Mouse (Mus musculus) limb, embryonic 11.5 days (tissue): ENCODE results near the gene Nup205. TPM values are rescaled to one million over a fixed set of nuclear protein-coding genes. Genes with fewer than 3 reads are reported as not detected.

Source experiments
- ATAC-seq: fragments of 200-750 bp; cut with Nextera tagmentation; 2 replicates; pipeline ENCODE4 v1.8.0; 2017; ENCODE audit warnings: low read depth; ENCODE audit not compliant: insufficient number of reproducible peaks, low FRiP score, low TSS enrichment
- DNase-seq: peaks from one replicate; pipeline ENCODE4 v3.0.0-alpha.2; 2015; ENCODE audit warnings: low spot score
- H3K27ac ChIP-seq: fragments of 300-500 bp; sonication (generic); replicated peaks from 2 replicates; pipeline ENCODE4 v1.5.1; 2014; ENCODE audit warnings: low read depth, mild to moderate bottlenecking, low read length
- H3K27me3 ChIP-seq: fragments of 300-500 bp; sonication (generic); 2 replicates; pipeline ENCODE4 v1.6.1; 2014; ENCODE audit warnings: mild to moderate bottlenecking, low read length, mixed read lengths; ENCODE audit not compliant: control insufficient read depth, insufficient read depth
- H3K36me3 ChIP-seq: fragments of 300-500 bp; sonication (generic); 2 replicates; pipeline ENCODE4 v1.6.1; 2014; ENCODE audit warnings: mild to moderate bottlenecking, low read length, moderate library complexity, mixed read lengths; ENCODE audit not compliant: control insufficient read depth, insufficient read depth
- H3K4me1 ChIP-seq: fragments of 300-500 bp; sonication (generic); 2 replicates; pipeline ENCODE4 v1.6.1; 2014; ENCODE audit warnings: low read length, mixed read lengths; ENCODE audit not compliant: control insufficient read depth, insufficient read depth
- H3K4me2 ChIP-seq: fragments of 300-500 bp; sonication (generic); 2 replicates; pipeline ENCODE4 v1.6.1; 2014; ENCODE audit warnings: low read depth, mild to moderate bottlenecking, moderate library complexity; ENCODE audit not compliant: severe bottlenecking
- H3K4me3 ChIP-seq: fragments of 300-500 bp; sonication (generic); 2 replicates; pipeline ENCODE4 v1.5.1; 2014; ENCODE audit warnings: low read depth, low read length
- H3K9ac ChIP-seq: fragments of 300-500 bp; sonication (generic); 2 replicates; pipeline ENCODE4 v1.6.1; 2014; ENCODE audit warnings: mild to moderate bottlenecking, low read length
- H3K9me3 ChIP-seq: fragments of 300-500 bp; sonication (generic); 2 replicates; pipeline ENCODE4 v1.6.1; 2016; ENCODE audit warnings: low read length; ENCODE audit not compliant: control insufficient read depth
- WGBS: fragments of 180-500 bp; shearing (Covaris S2); extraction: QIAGEN DNeasy Blood & Tissue Kit; methylation state at CpG from one replicate; pipeline ENCODE4 v1.1.7; 2014; 5-methylcytosine and 5-hydroxymethylcytosine counted together
- polyA plus RNA-seq: library from polyadenylated mRNA; unstranded; fragments of >200 nt; fragmentation: Nextera tagmentation; extraction: Ambion mirVana; gene quantifications from 2 replicates; pipeline ENCODE4 v1.2.1, GENCODE M21; 2014

Nup205 gene
- polyA plus RNA-seq, 1 experiment from 2014 or later = 54.2 TPM

GRCm38 (mm10) chr6:35268711-35269110 is 91.5 kb downstream of the Nup205 start:
- DNase-seq (no peak), ATAC-seq (no peak)
- H3K27ac ChIP-seq = no peak overlapping the region
- 94% methylated on average over 13 of the region's 13 CpGs for WGBS
- no peak overlapping the region for H3K4me3 ChIP-seq
- H3K36me3 ChIP-seq = no peaks in the 10 kb centered on the region
- no peaks in the 10 kb centered on the region for H3K27me3 ChIP-seq
- H3K4me2 ChIP-seq = no peak overlapping the region
- no peak overlapping the region for H3K9ac ChIP-seq
- no peaks in the 10 kb centered on the region for H3K9me3 ChIP-seq
- H3K4me1 ChIP-seq = no peaks in the 10 kb centered on the region

GRCm38 (mm10) chr6:35269643-35270042 is 92.4 kb downstream of the Nup205 start:
- Histone ChIP-seq H3K36me3 (no peaks in the 10 kb centered on the region), H3K4me1 (no peaks in the 10 kb centered on the region), H3K27ac (no peak overlapping the region), H3K4me3 (no peak overlapping the region), H3K9ac (no peak overlapping the region), H3K9me3 (no peaks in the 10 kb centered on the region), H3K4me2 (no peak overlapping the region), H3K27me3 (no peaks in the 10 kb centered on the region)
- WGBS = 79% methylated on average over 13 of the region's 13 CpGs
- ATAC-seq (no peak), DNase-seq (no peak)

- DNase-seq (no peak), ATAC-seq (no peak)
- H3K9me3 ChIP-seq = no peaks in the 10 kb centered on the region
- H3K4me2 ChIP-seq = no peak overlapping the region
- no peak overlapping the region for H3K9ac ChIP-seq
- H3K27me3 ChIP-seq = no peaks in the 10 kb centered on the region
- WGBS = 90% methylated on average over 12 of the region's 12 CpGs
- H3K36me3 ChIP-seq = no peaks in the 10 kb centered on the region
- no peak overlapping the region for H3K4me3 ChIP-seq
- no peak overlapping the region for H3K27ac ChIP-seq
- H3K4me1 ChIP-seq = no peaks in the 10 kb centered on the region
These were observed 94.1 kb downstream of the Nup205 start for GRCm38 (mm10) chr6:35271094-35271855.

- DNase-seq = no peak
- no peak for ATAC-seq
- Histone ChIP-seq H3K27ac (no peak overlapping the region), H3K4me1 (no peaks in the 10 kb centered on the region), H3K9me3 (no peaks in the 10 kb centered on the region), H3K4me2 (no peak overlapping the region), H3K9ac (no peak overlapping the region), H3K36me3 (no peaks in the 10 kb centered on the region), H3K4me3 (no peak overlapping the region), H3K27me3 (no peaks in the 10 kb centered on the region)
- WGBS = 89% methylated on average over 20 of the region's 20 CpGs
These were observed 94.9 kb downstream of the Nup205 start for GRCm38 (mm10) chr6:35271868-35272765.

- DNase-seq (no peak), ATAC-seq (no peak)
- 74% methylated on average over 11 of the region's 11 CpGs for WGBS
- H3K9ac ChIP-seq = no peak overlapping the region
- H3K4me3 ChIP-seq = no peak overlapping the region
- no peaks in the 10 kb centered on the region for H3K4me1 ChIP-seq
- H3K4me2 ChIP-seq = no peak overlapping the region
- no peaks in the 10 kb centered on the region for H3K27me3 ChIP-seq
- no peaks in the 10 kb centered on the region for H3K9me3 ChIP-seq
- H3K27ac ChIP-seq = no peak overlapping the region
- H3K36me3 ChIP-seq = no peaks in the 10 kb centered on the region
These were observed 96.3 kb downstream of the Nup205 start for GRCm38 (mm10) chr6:35273391-35274082.

- no peaks in the 10 kb centered on the region for H3K4me1 ChIP-seq
- WGBS = 59% methylated on average over 10 of the region's 10 CpGs
- no peak overlapping the region for H3K9ac ChIP-seq
- no peaks in the 10 kb centered on the region for H3K27me3 ChIP-seq
- DNase-seq (no peak), ATAC-seq (no peak)
- H3K4me2 ChIP-seq = no peak overlapping the region
- H3K27ac ChIP-seq = no peak overlapping the region
- H3K36me3 ChIP-seq = no peaks in the 10 kb centered on the region
- no peak overlapping the region for H3K4me3 ChIP-seq
- no peaks in the 10 kb centered on the region for H3K9me3 ChIP-seq
These were observed 100.8 kb downstream of the Nup205 start for GRCm38 (mm10) chr6:35277903-35278587.

- no peak overlapping the region for H3K27ac ChIP-seq
- H3K9me3 ChIP-seq = no peaks in the 10 kb centered on the region
- H3K4me1 ChIP-seq = no peaks in the 10 kb centered on the region
- no peak for DNase-seq
- no peak overlapping the region for H3K4me3 ChIP-seq
- H3K4me2 ChIP-seq = no peak overlapping the region
- H3K27me3 ChIP-seq = no peaks in the 10 kb centered on the region
- no peak for ATAC-seq
- H3K9ac ChIP-seq = no peak overlapping the region
- H3K36me3 ChIP-seq = no peaks in the 10 kb centered on the region
- WGBS = 83% methylated on average over 10 of the region's 10 CpGs
These were observed 102.1 kb downstream of the Nup205 start for GRCm38 (mm10) chr6:35279306-35279705.
